Mouse (Mus musculus) limb, embryonic 15.5 days (tissue): ENCODE measurements around the gene Kitl. TPM values are rescaled to one million over a fixed set of nuclear protein-coding genes. Genes with fewer than 3 reads are reported as not detected.

Source experiments
- ATAC-seq: fragments of 200-750 bp; cut with Nextera tagmentation; 2 replicates; pipeline ENCODE4 v1.8.0; 2017; ENCODE audit warnings: low read depth, moderate TSS enrichment; ENCODE audit not compliant: insufficient number of reproducible peaks, low FRiP score, low TSS enrichment
- H3K27ac ChIP-seq: fragments of 300-500 bp; sonication (generic); 2 replicates; pipeline ENCODE4 v1.5.1; 2015; ENCODE audit warnings: moderate library complexity, mild to moderate bottlenecking, inconsistent platforms
- H3K27me3 ChIP-seq: fragments of 300-500 bp; sonication (generic); 2 replicates; pipeline ENCODE4 v1.6.1; 2015; ENCODE audit warnings: inconsistent platforms
- H3K36me3 ChIP-seq: fragments of 300-500 bp; sonication (generic); 2 replicates; pipeline ENCODE4 v1.6.1; 2015; ENCODE audit warnings: inconsistent platforms
- H3K4me1 ChIP-seq: fragments of 300-500 bp; sonication (generic); 2 replicates; pipeline ENCODE4 v1.6.1; 2015; ENCODE audit warnings: inconsistent platforms
- H3K4me2 ChIP-seq: fragments of 300-500 bp; sonication (generic); 2 replicates; pipeline ENCODE4 v1.6.1; 2015; ENCODE audit warnings: mild to moderate bottlenecking, inconsistent platforms
- H3K4me3 ChIP-seq: fragments of 300-500 bp; sonication (generic); 2 replicates; pipeline ENCODE4 v1.5.1; 2015; ENCODE audit warnings: mild to moderate bottlenecking, inconsistent platforms
- H3K9ac ChIP-seq: fragments of 300-500 bp; sonication (generic); 2 replicates; pipeline ENCODE4 v1.6.1; 2015; ENCODE audit warnings: inconsistent platforms
- H3K9me3 ChIP-seq: fragments of 300-500 bp; sonication (generic); 2 replicates; pipeline ENCODE4 v1.6.1; 2016; ENCODE audit warnings: inconsistent platforms
- WGBS: fragments of 180-500 bp; shearing (Covaris S2); methylation state at CpG from one replicate; pipeline ENCODE4 v1.1.7; 2015; 5-methylcytosine and 5-hydroxymethylcytosine counted together
- polyA plus RNA-seq: library from polyadenylated mRNA; unstranded; fragments of >200 nt; fragmentation: Nextera tagmentation; extraction: Ambion mirVana; gene quantifications from 2 replicates; pipeline ENCODE4 v1.2.1, GENCODE M21; 2015

Kitl gene
- polyA plus RNA-seq, 1 experiment from 2014 or later: 34.3 TPM

GRCm38 (mm10) chr10:100014096-100014495, 1.3 kb upstream of the Kitl start:
- Histone ChIP-seq H3K9me3 (no peaks in the 10 kb centered on the region), H3K4me1 (peaks cover 31% of the 10 kb centered on the region; the same call in 1 of the 2 replicates), H3K4me3 (no peak overlapping the region), H3K4me2 (no peak overlapping the region), H3K36me3 (no peaks in the 10 kb centered on the region), H3K27me3 (peaks cover 16% of the 10 kb centered on the region), H3K9ac (no peak overlapping the region), H3K27ac (no peak overlapping the region)
- ATAC-seq: no peak
- 43% methylated on average over 2 of the region's 2 CpGs for WGBS

GRCm38 (mm10) chr10:100016326-100016709, 888 bp downstream of the Kitl start:
- peak overlapping the region; percentile 56 for H3K9ac ChIP-seq
- H3K36me3 ChIP-seq: no peaks in the 10 kb centered on the region
- peak overlapping the region; percentile 92 for H3K4me2 ChIP-seq
- H3K4me3 ChIP-seq: peak overlapping the region; percentile 72
- peak; percentile 40; the same call in 1 of the 2 replicates for ATAC-seq
- H3K27me3 ChIP-seq: peaks cover 25% of the 10 kb centered on the region
- under 1% methylated on average over 28 of the region's 28 CpGs for WGBS
- peaks cover 31% of the 10 kb centered on the region for H3K4me1 ChIP-seq
- no peaks in the 10 kb centered on the region for H3K9me3 ChIP-seq
- H3K27ac ChIP-seq: peak overlapping the region; percentile 72

GRCm38 (mm10) chr10:100016941-100017770, 1.7 kb downstream of the Kitl start:
- no peak overlapping the region for H3K27ac ChIP-seq
- WGBS: 16% methylated on average over 13 of the region's 13 CpGs
- peak overlapping the region; percentile 92 for H3K4me2 ChIP-seq
- no peaks in the 10 kb centered on the region for H3K36me3 ChIP-seq
- peaks cover 31% of the 10 kb centered on the region for H3K4me1 ChIP-seq
- no peaks in the 10 kb centered on the region for H3K9me3 ChIP-seq
- H3K4me3 ChIP-seq: peak overlapping the region; percentile 72
- no peak overlapping the region for H3K9ac ChIP-seq
- ATAC-seq: no peak
- peaks cover 26% of the 10 kb centered on the region for H3K27me3 ChIP-seq

- Histone ChIP-seq H3K9ac (no peak overlapping the region), H3K4me1 (peaks cover 31% of the 10 kb centered on the region), H3K36me3 (no peaks in the 10 kb centered on the region), H3K4me3 (peak overlapping the region; percentile 72), H3K4me2 (peak overlapping the region; percentile 92), H3K27me3 (peaks cover 27% of the 10 kb centered on the region), H3K27ac (no peak overlapping the region), H3K9me3 (no peaks in the 10 kb centered on the region)
- no peak for ATAC-seq
- 10% methylated on average over 10 of the region's 10 CpGs for WGBS
Measured at GRCm38 (mm10) chr10:100017771-100018070, 2.3 kb downstream of the Kitl start.

- peak overlapping the region; percentile 20; the same call in 1 of the 2 replicates for H3K4me2 ChIP-seq
- peaks cover 4% of the 10 kb centered on the region; the same call in 1 of the 2 replicates for H3K36me3 ChIP-seq
- H3K27me3 ChIP-seq: peaks cover 27% of the 10 kb centered on the region
- no peak for ATAC-seq
- H3K4me1 ChIP-seq: peaks cover 31% of the 10 kb centered on the region
- no peaks in the 10 kb centered on the region for H3K9me3 ChIP-seq
- peak overlapping the region; percentile 72; the same call in 1 of the 2 replicates for H3K4me3 ChIP-seq
- H3K27ac ChIP-seq: no peak overlapping the region
- WGBS: 19% methylated on average over 5 of the region's 5 CpGs
- H3K9ac ChIP-seq: no peak overlapping the region
Measured at GRCm38 (mm10) chr10:100018493-100018892, 3.1 kb downstream of the Kitl start.

GRCm38 (mm10) chr10:100019246-100020195, 4.1 kb downstream of the Kitl start:
- Histone ChIP-seq H3K27me3 (peaks cover 27% of the 10 kb centered on the region), H3K4me3 (no peak overlapping the region), H3K36me3 (peaks cover 4% of the 10 kb centered on the region; the same call in 1 of the 2 replicates), H3K4me2 (no peak overlapping the region), H3K9ac (no peak overlapping the region), H3K4me1 (peaks cover 26% of the 10 kb centered on the region), H3K27ac (no peak overlapping the region), H3K9me3 (no peaks in the 10 kb centered on the region)
- WGBS: 30% methylated on average over 17 of the region's 17 CpGs
- no peak for ATAC-seq

GRCm38 (mm10) chr10:100022090-100022834, 6.8 kb downstream of the Kitl start:
- Histone ChIP-seq H3K4me2 (no peak overlapping the region), H3K36me3 (peaks cover 4% of the 10 kb centered on the region; the same call in 1 of the 2 replicates), H3K4me3 (no peak overlapping the region), H3K4me1 (peaks cover 18% of the 10 kb centered on the region), H3K27ac (no peak overlapping the region), H3K27me3 (peaks cover 23% of the 10 kb centered on the region), H3K9ac (no peak overlapping the region), H3K9me3 (no peaks in the 10 kb centered on the region)
- WGBS: 57% methylated on average over 11 of the region's 11 CpGs
- no peak for ATAC-seq

- H3K27ac ChIP-seq: no peak overlapping the region
- peaks cover 4% of the 10 kb centered on the region; the same call in 1 of the 2 replicates for H3K36me3 ChIP-seq
- whole genome bisulfite sequencing: 59% methylated on average over 1 of the region's 1 CpGs
- H3K4me2 ChIP-seq: no peak overlapping the region
- no peaks in the 10 kb centered on the region for H3K9me3 ChIP-seq
- no peak overlapping the region for H3K9ac ChIP-seq
- peaks cover 18% of the 10 kb centered on the region for H3K27me3 ChIP-seq
- ATAC-seq: no peak
- no peak overlapping the region for H3K4me3 ChIP-seq
- H3K4me1 ChIP-seq: peaks cover 14% of the 10 kb centered on the region
Measured at GRCm38 (mm10) chr10:100022835-100023093, 7.3 kb downstream of the Kitl start.

GRCm38 (mm10) chr10:100025665-100026064, 10.2 kb downstream of the Kitl start:
- WGBS: 37% methylated on average over 8 of the region's 8 CpGs
- Histone ChIP-seq H3K4me2 (no peak overlapping the region), H3K9me3 (no peaks in the 10 kb centered on the region), H3K4me3 (no peak overlapping the region), H3K9ac (no peak overlapping the region), H3K27me3 (peaks cover 4% of the 10 kb centered on the region), H3K27ac (no peak overlapping the region), H3K36me3 (peaks cover 4% of the 10 kb centered on the region; the same call in 1 of the 2 replicates), H3K4me1 (no peaks in the 10 kb centered on the region)
- ATAC-seq: no peak

GRCm38 (mm10) chr10:100026778-100027177, 11.3 kb downstream of the Kitl start:
- Histone ChIP-seq H3K9me3 (no peaks in the 10 kb centered on the region), H3K27ac (no peak overlapping the region), H3K4me1 (no peaks in the 10 kb centered on the region), H3K9ac (no peak overlapping the region), H3K27me3 (peaks cover 4% of the 10 kb centered on the region), H3K4me3 (no peak overlapping the region), H3K36me3 (peaks cover 4% of the 10 kb centered on the region; the same call in 1 of the 2 replicates), H3K4me2 (no peak overlapping the region)
- WGBS: 91% methylated on average over 1 of the region's 1 CpGs
- ATAC-seq: no peak

GRCm38 (mm10) chr10:100030385-100030784, 15.0 kb downstream of the Kitl start:
- no peak overlapping the region for H3K4me2 ChIP-seq
- no peak overlapping the region for H3K4me3 ChIP-seq
- 66% methylated on average over 5 of the region's 5 CpGs for WGBS
- no peaks in the 10 kb centered on the region for H3K4me1 ChIP-seq
- H3K9me3 ChIP-seq: no peaks in the 10 kb centered on the region
- no peak for ATAC-seq
- no peaks in the 10 kb centered on the region for H3K27me3 ChIP-seq
- no peak overlapping the region for H3K27ac ChIP-seq
- H3K36me3 ChIP-seq: no peaks in the 10 kb centered on the region
- no peak overlapping the region for H3K9ac ChIP-seq
